ENCODE assay signal across 12 mouse cellular contexts in the genomic region with DNA sequence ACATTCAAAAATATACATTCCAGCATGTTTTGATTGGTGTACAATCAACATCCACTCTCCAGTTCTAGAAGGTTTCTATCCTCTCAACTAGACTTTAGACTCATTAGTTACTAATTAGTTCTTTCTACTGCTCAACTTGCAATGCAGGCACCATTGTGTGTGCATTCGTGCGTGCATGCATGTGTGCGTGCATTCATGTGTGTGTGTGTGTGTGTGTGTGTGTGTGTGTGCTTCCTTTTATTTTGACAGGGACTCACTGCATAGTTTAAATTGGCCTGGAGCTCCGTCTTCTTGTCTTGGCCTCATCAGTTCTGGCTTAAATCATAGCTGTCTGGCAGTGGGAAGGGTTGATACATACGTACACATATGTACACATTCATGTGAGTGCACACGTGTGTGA.
"Had no signal": no experiment of that assay in that cellular context is flagged by ENCODE, and none has a peak within 500 bp of the region (broad histone marks: within the 10 kb centered on the region; RNA-seq: fewer than 3 reads in every experiment).

No protein-coding gene starts in this region.

- H3K4me1 ChIP-seq: midbrain, embryonic 12.5 days; midbrain, embryonic 15.5 days; neural tube, embryonic 12.5 days had no signal

- H3K9me3 ChIP-seq: midbrain, embryonic 12.5 days; midbrain, embryonic 15.5 days; neural tube, embryonic 12.5 days had no signal

- H3K27me3 ChIP-seq: midbrain, embryonic 12.5 days; midbrain, embryonic 15.5 days; neural tube, embryonic 12.5 days had no signal

- ATAC-seq: midbrain, embryonic 15.5 days had no signal

- H3K36me3 ChIP-seq: midbrain, embryonic 10.5 days; midbrain, embryonic 12.5 days; midbrain, embryonic 15.5 days; neural tube, embryonic 12.5 days had no signal

- H3K4me3 ChIP-seq: midbrain, embryonic 10.5 days; midbrain, embryonic 12.5 days; midbrain, embryonic 15.5 days; neural tube, embryonic 12.5 days had no signal

- DNase-seq: lung, adult 18-20 months; lung, embryonic 14.5 days; lung, postnatal 10 days; lung, postnatal 4 days; right cerebral cortex, postnatal 14 days; thymus, adult 18-20 months; thymus, postnatal 14 days; thymus, postnatal 36 days had no signal

- H3K27ac ChIP-seq: midbrain, embryonic 10.5 days; midbrain, embryonic 12.5 days; midbrain, embryonic 15.5 days; neural tube, embryonic 12.5 days had no signal

- H3K4me2 ChIP-seq: lung, embryonic 14.5 days; midbrain, embryonic 12.5 days; midbrain, embryonic 15.5 days; neural tube, embryonic 12.5 days had no signal

- H3K9ac ChIP-seq: lung, embryonic 14.5 days; midbrain, embryonic 12.5 days; midbrain, embryonic 15.5 days; neural tube, embryonic 12.5 days had no signal
